Mouse (Mus musculus): Measurements from ENCODE around the gene Gja4. TPM values are rescaled to one million over a fixed set of nuclear protein-coding genes. Genes with fewer than 3 reads are reported as not detected.

Gene Gja4
- not detected for total RNA-seq (2018; cell fraction: chromatin; rRNA removed)
- not detected for total RNA-seq (2018; cell fraction: cytosol; rRNA removed)
- not detected for total RNA-seq (2018; cell fraction: nucleus; rRNA removed)
- polyA plus RNA-seq (2018), result not detected in 3 replicates

GRCm38 (mm10) chr4:127313861-127314260 is at the start of gene Gja4:
TSS of gene Gja4 (minus strand) at chr4:127314039.
- Histone ChIP-seq H3K36me3 (ENCODE audit: inconsistent target) (no peaks in the 10 kb centered on the region), H3K79me2 (ENCODE audit: inconsistent target) (no peaks in the 10 kb centered on the region), H3K4me3 (ENCODE audit: inconsistent target) (no peak within 1 kb of the TSS), H3K27ac (no peak within 1 kb of the TSS)
- WGBS (ENCODE audit: missing documents), result under 1% methylated on average over 25 of the region's 25 CpGs

GRCm38 (mm10) chr4:127363331-127363730 is 49.5 kb upstream of the Gja4 start:
- 56% methylated on average over 4 of the region's 4 CpGs for WGBS (ENCODE audit: missing documents)
- H3K27ac ChIP-seq, result no peak overlapping the region
- H3K4me3 ChIP-seq (ENCODE audit: inconsistent target), result no peak overlapping the region
- H3K79me2 ChIP-seq (ENCODE audit: inconsistent target), result no peaks in the 10 kb centered on the region
- H3K36me3 ChIP-seq (ENCODE audit: inconsistent target), result no peaks in the 10 kb centered on the region

GRCm38 (mm10) chr4:127362520-127362919 is 48.7 kb upstream of the Gja4 start:
- WGBS (ENCODE audit: missing documents), result 7% methylated on average over 3 of the region's 3 CpGs
- Histone ChIP-seq H3K27ac (no peak overlapping the region), H3K79me2 (ENCODE audit: inconsistent target) (no peaks in the 10 kb centered on the region), H3K36me3 (ENCODE audit: inconsistent target) (no peaks in the 10 kb centered on the region), H3K4me3 (ENCODE audit: inconsistent target) (no peak overlapping the region)

- 67% methylated on average over 5 of the region's 5 CpGs for WGBS (ENCODE audit: missing documents)
- Histone ChIP-seq H3K27ac (no peak within 1 kb of the TSS), H3K79me2 (ENCODE audit: inconsistent target) (no peaks in the 10 kb centered on the region), H3K36me3 (ENCODE audit: inconsistent target) (no peaks in the 10 kb centered on the region), H3K4me3 (ENCODE audit: inconsistent target) (no peak within 1 kb of the TSS)
Measured at GRCm38 (mm10) chr4:127358018-127358417, 44.2 kb upstream of the Gja4 start, which contains the start of gene Gjb5. TSS of gene Gjb5 (minus strand) at chr4:127358181.

- H3K36me3 ChIP-seq (ENCODE audit: inconsistent target), result no peaks in the 10 kb centered on the region
- no peak overlapping the region for H3K27ac ChIP-seq
- 56% methylated on average over 14 of the region's 15 CpGs for WGBS (ENCODE audit: missing documents)
- no peaks in the 10 kb centered on the region for H3K79me2 ChIP-seq (ENCODE audit: inconsistent target)
- no peak overlapping the region for H3K4me3 ChIP-seq (ENCODE audit: inconsistent target)
Measured at GRCm38 (mm10) chr4:127354506-127355485, 41.0 kb upstream of the Gja4 start.

- H3K27ac ChIP-seq, result no peak within 1 kb of the TSS
- no peaks in the 10 kb centered on the region for H3K36me3 ChIP-seq (ENCODE audit: inconsistent target)
- H3K4me3 ChIP-seq (ENCODE audit: inconsistent target), result no peak within 1 kb of the TSS
- H3K79me2 ChIP-seq (ENCODE audit: inconsistent target), result no peaks in the 10 kb centered on the region
- 92% methylated on average over 8 of the region's 8 CpGs for WGBS (ENCODE audit: missing documents)
Measured at GRCm38 (mm10) chr4:127353951-127354438, 40.2 kb upstream of the Gja4 start, which contains the start of gene Gjb4. TSS of gene Gjb4 (minus strand) at chr4:127354081.

GRCm38 (mm10) chr4:127352594-127352993 is 38.8 kb upstream of the Gja4 start:
- 78% methylated on average over 1 of the region's 1 CpGs for WGBS (ENCODE audit: missing documents)

GRCm38 (mm10) chr4:127349560-127350300 is 35.9 kb upstream of the Gja4 start:
- Histone ChIP-seq H3K4me3 (ENCODE audit: inconsistent target) (no peak overlapping the region), H3K79me2 (ENCODE audit: inconsistent target) (no peaks in the 10 kb centered on the region), H3K27ac (no peak overlapping the region), H3K36me3 (ENCODE audit: inconsistent target) (no peaks in the 10 kb centered on the region)
- WGBS (ENCODE audit: missing documents), result 51% methylated on average over 4 of the region's 4 CpGs

More at GRCm38 (mm10) chr4:127352594-127352993, 38.8 kb upstream of the Gja4 start:
- H3K27ac ChIP-seq, result no peak overlapping the region
- H3K79me2 ChIP-seq (ENCODE audit: inconsistent target), result no peaks in the 10 kb centered on the region
- no peak overlapping the region for H3K4me3 ChIP-seq (ENCODE audit: inconsistent target)
- no peaks in the 10 kb centered on the region for H3K36me3 ChIP-seq (ENCODE audit: inconsistent target)

GRCm38 (mm10) chr4:127345000-127345399 is 31.2 kb upstream of the Gja4 start:
- Histone ChIP-seq H3K27ac (no peak overlapping the region), H3K79me2 (ENCODE audit: inconsistent target) (no peaks in the 10 kb centered on the region), H3K4me3 (ENCODE audit: inconsistent target) (no peak overlapping the region), H3K36me3 (ENCODE audit: inconsistent target) (no peaks in the 10 kb centered on the region)
- 91% methylated on average over 5 of the region's 5 CpGs for WGBS (ENCODE audit: missing documents)

GRCm38 (mm10) chr4:127341372-127341771 is 27.5 kb upstream of the Gja4 start:
- H3K4me3 ChIP-seq (ENCODE audit: inconsistent target), result no peak overlapping the region
- no peaks in the 10 kb centered on the region for H3K36me3 ChIP-seq (ENCODE audit: inconsistent target)
- H3K79me2 ChIP-seq (ENCODE audit: inconsistent target), result no peaks in the 10 kb centered on the region
- WGBS (ENCODE audit: missing documents), result 89% methylated on average over 6 of the region's 6 CpGs
- H3K27ac ChIP-seq, result no peak overlapping the region

GRCm38 (mm10) chr4:127337668-127338067 is 23.8 kb upstream of the Gja4 start:
- Histone ChIP-seq H3K27ac (no peak overlapping the region), H3K4me3 (ENCODE audit: inconsistent target) (no peak overlapping the region), H3K36me3 (ENCODE audit: inconsistent target) (no peaks in the 10 kb centered on the region), H3K79me2 (ENCODE audit: inconsistent target) (no peaks in the 10 kb centered on the region)
- 53% methylated on average over 5 of the region's 5 CpGs for WGBS (ENCODE audit: missing documents)

- Histone ChIP-seq H3K4me3 (ENCODE audit: inconsistent target) (no peak overlapping the region), H3K79me2 (ENCODE audit: inconsistent target) (no peaks in the 10 kb centered on the region), H3K27ac (no peak overlapping the region), H3K36me3 (ENCODE audit: inconsistent target) (no peaks in the 10 kb centered on the region)
- 92% methylated on average over 5 of the region's 5 CpGs for WGBS (ENCODE audit: missing documents)
Measured at GRCm38 (mm10) chr4:127334870-127335504, 21.1 kb upstream of the Gja4 start.

- Histone ChIP-seq H3K27ac (no peak overlapping the region), H3K36me3 (ENCODE audit: inconsistent target) (no peaks in the 10 kb centered on the region)
- WGBS (ENCODE audit: missing documents), result 95% methylated on average over 13 of the region's 13 CpGs
Measured at GRCm38 (mm10) chr4:127331171-127331570, 17.3 kb upstream of the Gja4 start.

More at GRCm38 (mm10) chr4:127331171-127331570, 17.3 kb upstream of the Gja4 start:
- H3K79me2 ChIP-seq (ENCODE audit: inconsistent target), result no peaks in the 10 kb centered on the region
- no peak overlapping the region for H3K4me3 ChIP-seq (ENCODE audit: inconsistent target)

Data from macrophage (primary cell).